Mouse (Mus musculus) myocyte (in vitro differentiated cells): ENCODE data around the gene Fam222a.

Experiments
- CEBPB ChIP-seq: IDR thresholded peaks from 2 replicates; pipeline ENCODE4 v1.6.1; 2011; ENCODE audit warnings: mild to moderate bottlenecking, moderate library complexity; ENCODE audit not compliant: poor library complexity, insufficient read depth, severe bottlenecking
- E2F4 ChIP-seq: IDR thresholded peaks from one replicate; pipeline ENCODE4 v1.6.1; 2011; ENCODE audit warnings: mild to moderate bottlenecking, control low read depth, moderate library complexity; ENCODE audit not compliant: insufficient read depth
- MAX ChIP-seq: IDR thresholded peaks from one replicate; pipeline ENCODE4 v1.6.1; 2011; ENCODE audit warnings: low read depth, mild to moderate bottlenecking, control low read depth
- MYOD1 ChIP-seq, 3 experiments: IDR thresholded peaks; one replicate each; pipeline ENCODE4 v1.6.1; 2011; ENCODE audit warnings: control low read depth in 2 of 3, low read depth in 2 of 3, mild to moderate bottlenecking in 2 of 3, moderate library complexity in 1 of 3; ENCODE audit not compliant: insufficient read length in 2 of 3, control insufficient read depth in 1 of 3
- MYOG ChIP-seq, 3 experiments: IDR thresholded peaks; one replicate each; pipeline ENCODE4 v1.6.1; 2011; ENCODE audit warnings: control low read depth in 2 of 3, low read depth in 2 of 3, mild to moderate bottlenecking in 2 of 3; ENCODE audit not compliant: insufficient read length in 2 of 3, control insufficient read depth in 1 of 3, insufficient read depth in 1 of 3
- POLR2A ChIP-seq: IDR thresholded peaks from one replicate; pipeline ENCODE4 v1.6.1; 2011; ENCODE audit warnings: low read depth, mild to moderate bottlenecking, control low read depth, moderate library complexity; ENCODE audit not compliant: insufficient read length
- POLR2AphosphoS2 ChIP-seq: IDR thresholded peaks from one replicate; pipeline ENCODE4 v1.6.1; 2011; ENCODE audit warnings: low read depth, control low read depth; ENCODE audit not compliant: insufficient read length
- REST ChIP-seq: IDR thresholded peaks from one replicate; pipeline ENCODE4 v1.6.1; 2011; ENCODE audit warnings: mild to moderate bottlenecking, control low read depth, moderate library complexity; ENCODE audit not compliant: insufficient read depth, insufficient read length
- SRF ChIP-seq: IDR thresholded peaks from one replicate; pipeline ENCODE4 v1.6.1; 2011; ENCODE audit warnings: low read depth; ENCODE audit not compliant: control insufficient read depth, insufficient read length
- TCF12 ChIP-seq: IDR thresholded peaks from one replicate; pipeline ENCODE4 v1.6.1; 2011; ENCODE audit warnings: mild to moderate bottlenecking, control low read depth; ENCODE audit not compliant: poor library complexity, insufficient read depth, severe bottlenecking
- TCF3 ChIP-seq: IDR thresholded peaks from one replicate; pipeline ENCODE4 v1.6.1; 2011; ENCODE audit warnings: low read depth, control low read depth; ENCODE audit not compliant: insufficient read length
- USF1 ChIP-seq: IDR thresholded peaks from one replicate; pipeline ENCODE4 v1.6.1; 2011; ENCODE audit warnings: low read depth, mild to moderate bottlenecking, control low read depth, moderate library complexity

GRCm38 (mm10) chr5:114631336-114631735, 63.5 kb downstream of the Fam222a start:
- no peak for TF ChIP-seq TCF3
- TF ChIP-seq MYOD1 (IDR thresholded peaks at IDR 0.05; ENCODE audit: control insufficient read depth in 1 of 3, insufficient read length in 2 of 3, low read depth in 2 of 3): no peak
- no peak for TF ChIP-seq MAX
- no peak for TF ChIP-seq POLR2A
- TF ChIP-seq POLR2AphosphoS2: no peak
- no peak for TF ChIP-seq REST
- no peak for TF ChIP-seq TCF12
- TF ChIP-seq SRF: no peak
- no peak for TF ChIP-seq E2F4
- TF ChIP-seq USF1: no peak
- TF ChIP-seq MYOG (IDR thresholded peaks at IDR 0.05; ENCODE audit: control insufficient read depth in 1 of 3, insufficient read depth in 1 of 3, insufficient read length in 2 of 3, low read depth in 2 of 3): no peak
- no peak for TF ChIP-seq CEBPB
